Mouse (Mus musculus) adrenal gland, adult 10 weeks (tissue): ENCODE measurements around the gene Olfr398. TPM values are rescaled to one million over a fixed set of nuclear protein-coding genes. Genes with fewer than 3 reads are reported as not detected.

Source experiments
- polyA plus RNA-seq: library from polyadenylated mRNA; stranded (reverse); fragments of 350-450 nt; fragmentation: Illumina TruSeq; extraction: RNeasy Lipid Tissue Mini Kit (QIAGEN cat#74804); gene quantifications from one replicate; pipeline ENCODE4 v1.2.3, GENCODE M21; 2014; ENCODE audit warnings: low read depth, low replicate concordance

Olfr398 gene
- polyA plus RNA-seq: not detected

GRCm38 (mm10) chr11:73990307-73990706 lies at the start of gene Olfr398:
TSS of gene Olfr398 (minus strand) at chr11:73990407.

GRCm38 (mm10) chr11:73960517-73960916 lies 29.7 kb downstream of the Olfr398 start, which contains the start of gene Olfr397:
TSS of gene Olfr397 (plus strand) at chr11:73960817.

GRCm38 (mm10) chr11:73936377-73936776 lies 53.8 kb downstream of the Olfr398 start, which contains the start of gene Olfr23:
TSS of gene Olfr23 (plus strand) at chr11:73936677.

Other genes starting within 250 kb of the Olfr398 start
- not detected for gene Olfr389, start 209.7 kb downstream of the Olfr398 start, polyA plus RNA-seq
- not detected for gene Olfr390, start 207.4 kb downstream of the Olfr398 start, polyA plus RNA-seq
- not detected for gene Olfr391-ps, start 187.4 kb downstream of the Olfr398 start, polyA plus RNA-seq
- not detected for gene Olfr392, start 173.4 kb downstream of the Olfr398 start, polyA plus RNA-seq
- gene Olfr393, start 139.0 kb downstream of the Olfr398 start, polyA plus RNA-seq: not detected
- not detected for gene Olfr394, start 99.6 kb downstream of the Olfr398 start, polyA plus RNA-seq
- not detected for gene Olfr395, start 81.1 kb downstream of the Olfr398 start, polyA plus RNA-seq
- not detected for gene Olfr23, start 53.7 kb downstream of the Olfr398 start, polyA plus RNA-seq
- not detected for gene Olfr397, start 29.6 kb downstream of the Olfr398 start, polyA plus RNA-seq
- gene Olfr139, start 66.1 kb upstream of the Olfr398 start, polyA plus RNA-seq: not detected
- gene Olfr399, start 66.2 kb upstream of the Olfr398 start, polyA plus RNA-seq: not detected
- gene Zfp616, start 79.5 kb upstream of the Olfr398 start, polyA plus RNA-seq: not detected
- not detected for gene Olfr401, start 123.3 kb upstream of the Olfr398 start, polyA plus RNA-seq
- not detected for gene Olfr402, start 163.1 kb upstream of the Olfr398 start, polyA plus RNA-seq
- not detected for gene Olfr403, start 195.8 kb upstream of the Olfr398 start, polyA plus RNA-seq
- gene Olfr43, start 221.0 kb upstream of the Olfr398 start, polyA plus RNA-seq: not detected